Mouse (Mus musculus) forebrain, embryonic 10.5 days (tissue): ENCODE data around the gene Kcnb1. TPM values are rescaled to one million over a fixed set of nuclear protein-coding genes. Genes with fewer than 3 reads are reported as not detected.
A peak's percentile ranks its signal among the peaks of the same experiment; 100 is the strongest.

ENCODE experiments used
- DNase-seq: peaks from one replicate; pipeline ENCODE4 v3.0.0-alpha.2; 2017; ENCODE audit warnings: low spot score; ENCODE audit errors: extremely low spot score
- H3K27ac ChIP-seq: fragments of 300-500 bp; sonication (generic); 2 replicates; pipeline ENCODE4 v1.5.1; 2016; ENCODE audit warnings: mild to moderate bottlenecking
- H3K27me3 ChIP-seq: fragments of 300-500 bp; sonication (generic); 2 replicates; pipeline ENCODE4 v1.6.1; 2016; ENCODE audit warnings: mild to moderate bottlenecking; ENCODE audit not compliant: poor library complexity, severe bottlenecking
- H3K36me3 ChIP-seq: fragments of 300-500 bp; sonication (generic); replicated peaks from 2 replicates; pipeline ENCODE4 v1.6.1; 2016; ENCODE audit warnings: mild to moderate bottlenecking, moderate library complexity
- H3K4me1 ChIP-seq: fragments of 300-500 bp; sonication (generic); 2 replicates; pipeline ENCODE4 v1.6.1; 2016
- H3K4me3 ChIP-seq: fragments of 300-500 bp; sonication (generic); 2 replicates; pipeline ENCODE4 v1.5.1; 2016; ENCODE audit warnings: mild to moderate bottlenecking, moderate library complexity
- H3K9me3 ChIP-seq: fragments of 300-500 bp; sonication (generic); 2 replicates; pipeline ENCODE4 v1.6.1; 2016; ENCODE audit warnings: mild to moderate bottlenecking, moderate library complexity
- WGBS: fragments of 180-500 bp; shearing (Covaris S2); methylation state at CpG from one replicate; pipeline ENCODE4 v1.1.7; 2016; 5-methylcytosine and 5-hydroxymethylcytosine counted together
- polyA plus RNA-seq: library from polyadenylated mRNA; unstranded; fragments of >200 nt; fragmentation: Nextera tagmentation; extraction: Ambion mirVana; gene quantifications from 2 replicates; pipeline ENCODE4 v1.2.1, GENCODE M21; 2016

The Kcnb1 gene
- polyA plus RNA-seq, 1 experiment from 2014 or later: 0.93 TPM

DNA sequence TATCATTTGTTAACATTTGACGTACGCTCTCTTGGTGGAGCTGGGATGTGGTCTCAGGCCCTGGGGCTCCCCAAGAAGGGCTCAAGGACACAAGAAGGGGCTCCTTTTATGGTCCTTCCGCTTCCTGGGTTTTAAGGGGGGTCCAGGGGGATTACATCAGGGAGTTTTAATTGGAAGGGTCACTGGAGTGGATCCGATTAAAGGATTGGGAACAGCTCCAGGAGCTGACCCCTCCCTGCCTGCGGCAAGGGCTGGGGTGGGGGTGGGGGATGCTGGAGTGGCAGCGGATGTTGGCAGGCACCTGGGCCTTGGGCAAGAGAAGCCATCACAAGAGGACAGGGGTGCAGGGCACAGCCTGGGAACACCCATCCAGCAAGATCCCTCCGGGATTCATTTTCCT lies 77.7 kb downstream of the Kcnb1 start:
- Histone ChIP-seq H3K27me3 (no peaks in the 10 kb centered on the region; the same call in 1 of the 2 replicates), H3K9me3 (peaks cover under 1% of the 10 kb centered on the region; the same call in 1 of the 2 replicates), H3K4me1 (peaks cover 24% of the 10 kb centered on the region), H3K27ac (peak overlapping the region; percentile 54), H3K4me3 (0 out of 2 replicates have a peak overlapping the region, but pooled peaks have one; percentile 13), H3K36me3 (no peaks in the 10 kb centered on the region)
- peak; percentile 31 for DNase-seq
- 19% methylated on average over 7 of the region's 7 CpGs for WGBS

- WGBS: 88% methylated on average over 8 of the region's 8 CpGs
- Histone ChIP-seq H3K4me1 (peaks cover 19% of the 10 kb centered on the region), H3K4me3 (no peak overlapping the region), H3K27ac (no peak overlapping the region), H3K36me3 (peaks cover 16% of the 10 kb centered on the region), H3K9me3 (peaks cover 4% of the 10 kb centered on the region; the same call in 1 of the 2 replicates), H3K27me3 (no peaks in the 10 kb centered on the region; the same call in 1 of the 2 replicates)
- no peak for DNase-seq
Measured at GRCm38 (mm10) chr2:167109506-167109905, 80.4 kb downstream of the Kcnb1 start.

DNA sequence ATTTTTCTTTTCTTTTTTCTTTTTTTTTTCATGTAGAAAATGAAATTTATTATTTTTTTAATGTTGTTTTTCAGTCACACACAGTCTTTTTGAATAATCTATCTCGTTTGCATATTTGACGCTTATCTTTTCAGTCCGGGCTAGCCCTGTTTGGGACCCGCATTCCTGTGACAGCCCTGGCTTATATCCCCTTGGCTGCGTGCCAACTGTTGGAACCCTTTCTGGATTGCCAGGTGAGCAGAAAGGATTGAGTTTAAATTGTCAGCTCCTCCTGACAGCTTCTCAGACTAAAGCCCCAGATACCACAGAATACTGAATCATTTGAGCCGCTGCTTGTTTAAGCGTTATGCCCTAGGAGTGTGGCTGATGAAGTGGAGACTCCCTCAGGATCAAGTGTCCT lies 86.4 kb downstream of the Kcnb1 start:
- H3K9me3 ChIP-seq: peaks cover 4% of the 10 kb centered on the region; the same call in 1 of the 2 replicates
- H3K27me3 ChIP-seq: no peaks in the 10 kb centered on the region
- no peak for DNase-seq
- WGBS: 94% methylated on average over 7 of the region's 7 CpGs
- H3K4me1 ChIP-seq: no peaks in the 10 kb centered on the region
- peaks cover 18% of the 10 kb centered on the region for H3K36me3 ChIP-seq
- no peak overlapping the region for H3K27ac ChIP-seq
- no peak overlapping the region for H3K4me3 ChIP-seq

DNA sequence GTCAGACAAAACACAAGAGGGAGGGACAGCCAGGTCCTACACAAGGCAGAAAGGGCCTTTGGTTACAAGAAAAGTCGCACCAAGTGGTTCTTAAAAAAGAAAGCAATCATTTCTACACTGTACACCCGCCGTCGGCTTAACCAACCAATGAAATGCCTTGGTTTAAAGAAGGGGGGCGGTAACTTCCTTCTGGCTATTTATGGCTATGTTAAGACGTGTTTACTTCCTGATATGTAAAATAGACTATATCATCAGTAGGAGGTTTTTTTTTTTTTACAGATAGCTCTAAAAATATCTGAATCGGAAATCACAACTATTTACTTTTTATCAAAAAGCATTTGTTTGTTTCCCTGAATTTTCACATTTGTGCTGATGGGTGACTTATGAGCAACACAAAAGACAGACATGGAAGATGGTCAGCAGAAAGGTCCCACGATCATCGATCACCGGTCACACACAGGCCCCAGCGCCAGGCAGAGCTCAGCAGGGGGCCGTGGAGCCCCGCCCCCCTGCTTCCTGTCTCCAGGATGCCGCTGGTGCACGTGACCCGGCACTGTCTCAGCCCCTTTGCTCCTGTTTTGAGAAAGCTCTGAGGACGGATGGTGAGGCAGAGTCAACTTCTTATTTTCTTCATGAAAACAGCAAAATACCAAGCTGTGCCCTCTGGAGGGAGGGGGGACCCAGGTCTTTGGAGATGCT lies 88.1 kb downstream of the Kcnb1 start:
- no peak overlapping the region for H3K27ac ChIP-seq
- no peak overlapping the region for H3K4me3 ChIP-seq
- H3K9me3 ChIP-seq: peaks cover under 1% of the 10 kb centered on the region; the same call in 1 of the 2 replicates
- 83% methylated on average over 17 of the region's 17 CpGs for WGBS
- H3K4me1 ChIP-seq: no peaks in the 10 kb centered on the region
- H3K27me3 ChIP-seq: no peaks in the 10 kb centered on the region
- DNase-seq: no peak
- H3K36me3 ChIP-seq: peaks cover 18% of the 10 kb centered on the region

GRCm38 (mm10) chr2:167094688-167095087 lies 95.3 kb downstream of the Kcnb1 start:
- no peak overlapping the region for H3K4me3 ChIP-seq
- 91% methylated on average over 4 of the region's 4 CpGs for WGBS
- H3K27ac ChIP-seq: no peak overlapping the region
- no peaks in the 10 kb centered on the region for H3K4me1 ChIP-seq
- H3K27me3 ChIP-seq: no peaks in the 10 kb centered on the region
- DNase-seq: no peak
- H3K36me3 ChIP-seq: no peaks in the 10 kb centered on the region
- H3K9me3 ChIP-seq: peaks cover 5% of the 10 kb centered on the region; the same call in 1 of the 2 replicates

- no peak for DNase-seq
- no peak overlapping the region for H3K4me3 ChIP-seq
- 94% methylated on average over 13 of the region's 13 CpGs for WGBS
Measured at GRCm38 (mm10) chr2:167093171-167093900, 96.6 kb downstream of the Kcnb1 start.

GRCm38 (mm10) chr2:167090271-167090670 lies 99.7 kb downstream of the Kcnb1 start:
- no peak for DNase-seq
- 67% methylated on average over 1 of the region's 1 CpGs for WGBS
- Histone ChIP-seq H3K4me1 (no peaks in the 10 kb centered on the region), H3K27ac (no peak overlapping the region), H3K4me3 (no peak overlapping the region), H3K36me3 (no peaks in the 10 kb centered on the region), H3K9me3 (peaks cover 5% of the 10 kb centered on the region; the same call in 1 of the 2 replicates), H3K27me3 (no peaks in the 10 kb centered on the region)

More at GRCm38 (mm10) chr2:167093171-167093900, 96.6 kb downstream of the Kcnb1 start:
- H3K9me3 ChIP-seq: peaks cover 5% of the 10 kb centered on the region; the same call in 1 of the 2 replicates
- H3K27me3 ChIP-seq: no peaks in the 10 kb centered on the region
- no peaks in the 10 kb centered on the region for H3K4me1 ChIP-seq
- H3K27ac ChIP-seq: no peak overlapping the region
- no peaks in the 10 kb centered on the region for H3K36me3 ChIP-seq

- DNase-seq: no peak
- Histone ChIP-seq H3K4me1 (peaks cover 6% of the 10 kb centered on the region), H3K4me3 (no peak overlapping the region), H3K27ac (no peak overlapping the region), H3K27me3 (no peaks in the 10 kb centered on the region), H3K36me3 (no peaks in the 10 kb centered on the region), H3K9me3 (no peaks in the 10 kb centered on the region)
- 89% methylated on average over 5 of the region's 5 CpGs for whole genome bisulfite sequencing
Measured at GRCm38 (mm10) chr2:167086836-167087235, 103.1 kb downstream of the Kcnb1 start.

- 81% methylated on average over 11 of the region's 11 CpGs for WGBS
- DNase-seq: no peak
- H3K27ac ChIP-seq: no peak overlapping the region
- H3K27me3 ChIP-seq: no peaks in the 10 kb centered on the region
- no peaks in the 10 kb centered on the region for H3K36me3 ChIP-seq
- H3K4me1 ChIP-seq: peaks cover 13% of the 10 kb centered on the region
- H3K4me3 ChIP-seq: no peak overlapping the region
- no peaks in the 10 kb centered on the region for H3K9me3 ChIP-seq
Measured at GRCm38 (mm10) chr2:167086092-167086491, 103.9 kb downstream of the Kcnb1 start.

DNA sequence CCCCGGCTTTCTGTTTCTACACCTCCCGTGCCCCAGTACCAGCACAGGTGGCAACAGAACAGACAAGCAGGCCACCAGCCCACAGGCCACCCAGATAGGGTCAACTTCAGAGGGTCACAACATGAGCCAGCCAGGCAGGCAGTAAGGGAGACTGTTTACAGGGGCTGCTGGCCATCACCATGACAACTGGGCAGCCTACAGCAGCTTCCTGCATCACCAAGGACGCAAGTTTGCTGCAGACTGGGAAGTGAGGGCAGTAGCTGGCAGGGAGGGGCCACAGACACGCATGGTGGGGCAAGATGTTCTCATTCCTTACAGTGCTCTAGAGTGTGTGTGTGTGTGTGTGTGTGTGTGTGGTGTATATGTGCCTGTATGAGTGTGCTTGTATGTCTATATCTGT lies 108.3 kb downstream of the Kcnb1 start:
- Histone ChIP-seq H3K27me3 (no peaks in the 10 kb centered on the region), H3K27ac (peak overlapping the region; percentile 22), H3K4me1 (peaks cover 43% of the 10 kb centered on the region), H3K36me3 (no peaks in the 10 kb centered on the region), H3K9me3 (no peaks in the 10 kb centered on the region), H3K4me3 (no peak overlapping the region)
- peak; percentile 51 for DNase-seq
- 44% methylated on average over 4 of the region's 4 CpGs for WGBS

GRCm38 (mm10) chr2:167081135-167081534 lies 108.8 kb downstream of the Kcnb1 start:
- Histone ChIP-seq H3K36me3 (no peaks in the 10 kb centered on the region), H3K4me3 (no peak overlapping the region), H3K27ac (peak overlapping the region; percentile 22; the same call in 1 of the 2 replicates), H3K27me3 (no peaks in the 10 kb centered on the region), H3K4me1 (peaks cover 43% of the 10 kb centered on the region), H3K9me3 (no peaks in the 10 kb centered on the region)
- no peak for DNase-seq
- WGBS: 67% methylated on average over 6 of the region's 6 CpGs

GRCm38 (mm10) chr2:167080387-167080786 lies 109.6 kb downstream of the Kcnb1 start:
- Histone ChIP-seq H3K4me1 (peaks cover 43% of the 10 kb centered on the region), H3K36me3 (no peaks in the 10 kb centered on the region), H3K27ac (no peak overlapping the region), H3K9me3 (no peaks in the 10 kb centered on the region), H3K4me3 (no peak overlapping the region), H3K27me3 (no peaks in the 10 kb centered on the region)
- WGBS: 85% methylated on average over 3 of the region's 3 CpGs
- no peak for DNase-seq
